Mouse (Mus musculus) kidney, embryonic 16.5 days (tissue): ENCODE measurements around the gene Slc38a2. TPM values are rescaled to one million over a fixed set of nuclear protein-coding genes. Genes with fewer than 3 reads are reported as not detected.

Source experiments
- ATAC-seq: fragments of 200-750 bp; cut with Nextera tagmentation; 2 replicates; pipeline ENCODE4 v1.8.0; 2017; ENCODE audit warnings: moderate TSS enrichment; ENCODE audit not compliant: low FRiP score, low TSS enrichment
- H3K27ac ChIP-seq: fragments of 300-500 bp; sonication (generic); 2 replicates; pipeline ENCODE4 v1.5.1; 2014; ENCODE audit warnings: low read length
- H3K27me3 ChIP-seq: fragments of 300-500 bp; sonication (generic); 2 replicates; pipeline ENCODE4 v1.6.1; 2014; ENCODE audit warnings: low read length, control low read depth, mixed read lengths; ENCODE audit not compliant: insufficient read depth
- H3K36me3 ChIP-seq: fragments of 300-500 bp; sonication (generic); 2 replicates; pipeline ENCODE4 v1.6.1; 2014; ENCODE audit warnings: low read length, control low read depth, mixed read lengths; ENCODE audit not compliant: insufficient read depth
- H3K4me1 ChIP-seq: fragments of 300-500 bp; sonication (generic); 2 replicates; pipeline ENCODE4 v1.6.1; 2014; ENCODE audit warnings: low read length, control low read depth, mixed read lengths; ENCODE audit not compliant: insufficient read depth
- H3K4me2 ChIP-seq: fragments of 300-500 bp; sonication (generic); replicated peaks from 2 replicates; pipeline ENCODE4 v1.6.1; 2014; ENCODE audit warnings: low read depth, low read length
- H3K4me3 ChIP-seq: fragments of 300-500 bp; sonication (generic); 2 replicates; pipeline ENCODE4 v1.5.1; 2014; ENCODE audit warnings: mild to moderate bottlenecking, low read length
- H3K9ac ChIP-seq: fragments of 300-500 bp; sonication (generic); replicated peaks from 2 replicates; pipeline ENCODE4 v1.6.1; 2014; ENCODE audit warnings: low read length
- H3K9me3 ChIP-seq: fragments of 300-500 bp; sonication (generic); 2 replicates; pipeline ENCODE4 v1.6.1; 2016; ENCODE audit warnings: low read length, control low read depth
- WGBS: fragments of 180-500 bp; shearing (Covaris S2); extraction: QIAGEN DNeasy Blood & Tissue Kit; methylation state at CpG from one replicate; pipeline ENCODE4 v1.1.7; 2014; 5-methylcytosine and 5-hydroxymethylcytosine counted together
- polyA plus RNA-seq: library from polyadenylated mRNA; unstranded; fragments of >200 nt; fragmentation: Nextera tagmentation; extraction: Ambion mirVana; gene quantifications from 2 replicates; pipeline ENCODE4 v1.2.1, GENCODE M21; 2015

Slc38a2 gene
- polyA plus RNA-seq, 1 experiment from 2014 or later, result 140 TPM

- WGBS, result 95% methylated on average over 16 of the region's 16 CpGs
- H3K4me3 ChIP-seq, result no peak overlapping the region
These were observed 46.5 kb downstream of the Slc38a2 start for GRCm38 (mm10) chr15:96653011-96653410.

GRCm38 (mm10) chr15:96652531-96652930 lies 47.0 kb downstream of the Slc38a2 start:
- H3K36me3 ChIP-seq, result no peaks in the 10 kb centered on the region
- ATAC-seq, result no peak
- H3K4me3 ChIP-seq, result no peak overlapping the region
- WGBS, result 82% methylated on average over 10 of the region's 10 CpGs
- no peaks in the 10 kb centered on the region for H3K9me3 ChIP-seq
- H3K9ac ChIP-seq, result no peak overlapping the region
- no peak overlapping the region for H3K4me2 ChIP-seq
- no peak overlapping the region for H3K27ac ChIP-seq
- H3K27me3 ChIP-seq, result no peaks in the 10 kb centered on the region
- 0 out of 2 replicates have a peak, but pooled peaks cover 5% of the 10 kb centered on the region for H3K4me1 ChIP-seq

More at GRCm38 (mm10) chr15:96653011-96653410, 46.5 kb downstream of the Slc38a2 start:
- Histone ChIP-seq H3K9me3 (no peaks in the 10 kb centered on the region), H3K27ac (no peak overlapping the region), H3K9ac (no peak overlapping the region), H3K4me2 (no peak overlapping the region), H3K27me3 (no peaks in the 10 kb centered on the region), H3K36me3 (no peaks in the 10 kb centered on the region), H3K4me1 (0 out of 2 replicates have a peak, but pooled peaks cover 5% of the 10 kb centered on the region)
- no peak for ATAC-seq

- WGBS, result 32% methylated on average over 14 of the region's 15 CpGs
- no peak overlapping the region; the same call in 1 of the 2 replicates for H3K4me2 ChIP-seq
These were observed 52.2 kb downstream of the Slc38a2 start for GRCm38 (mm10) chr15:96647376-96647775.

GRCm38 (mm10) chr15:96642436-96643405 lies 56.8 kb downstream of the Slc38a2 start, which contains the start of gene Slc38a1:
TSS of gene Slc38a1 (minus strand) at chr15:96642913.
- peak within 1 kb of the TSS; percentile 98 for H3K27ac ChIP-seq
- H3K4me1 ChIP-seq, result peaks cover 29% of the 10 kb centered on the region
- peak within 1 kb of the TSS; percentile 92 for H3K9ac ChIP-seq
- H3K36me3 ChIP-seq, result no peaks in the 10 kb centered on the region
- WGBS, result under 1% methylated on average over 59 of the region's 70 CpGs
- no peaks in the 10 kb centered on the region for H3K27me3 ChIP-seq
- H3K4me3 ChIP-seq, result peak within 1 kb of the TSS; percentile 71
- H3K9me3 ChIP-seq, result no peaks in the 10 kb centered on the region
- H3K4me2 ChIP-seq, result peak within 1 kb of the TSS; percentile 96
- ATAC-seq, result peak; percentile 69

More at GRCm38 (mm10) chr15:96647376-96647775, 52.2 kb downstream of the Slc38a2 start:
- Histone ChIP-seq H3K4me3 (no peak overlapping the region), H3K36me3 (no peaks in the 10 kb centered on the region), H3K27ac (no peak overlapping the region), H3K9me3 (no peaks in the 10 kb centered on the region), H3K27me3 (no peaks in the 10 kb centered on the region), H3K9ac (no peak overlapping the region), H3K4me1 (peaks cover 6% of the 10 kb centered on the region; the same call in 1 of the 2 replicates)
- ATAC-seq, result no peak

- peak overlapping the region; percentile 71 for H3K4me3 ChIP-seq
- peak; percentile 20 for ATAC-seq
- H3K9me3 ChIP-seq, result no peaks in the 10 kb centered on the region
- H3K27ac ChIP-seq, result peak overlapping the region; percentile 98
- WGBS, result under 1% methylated on average over 31 of the region's 31 CpGs
- peak overlapping the region; percentile 92 for H3K9ac ChIP-seq
- H3K4me2 ChIP-seq, result peak overlapping the region; percentile 96
- peaks cover 27% of the 10 kb centered on the region for H3K4me1 ChIP-seq
- H3K27me3 ChIP-seq, result no peaks in the 10 kb centered on the region
- no peaks in the 10 kb centered on the region for H3K36me3 ChIP-seq
These were observed 57.6 kb downstream of the Slc38a2 start for GRCm38 (mm10) chr15:96641821-96642435.

DNA sequence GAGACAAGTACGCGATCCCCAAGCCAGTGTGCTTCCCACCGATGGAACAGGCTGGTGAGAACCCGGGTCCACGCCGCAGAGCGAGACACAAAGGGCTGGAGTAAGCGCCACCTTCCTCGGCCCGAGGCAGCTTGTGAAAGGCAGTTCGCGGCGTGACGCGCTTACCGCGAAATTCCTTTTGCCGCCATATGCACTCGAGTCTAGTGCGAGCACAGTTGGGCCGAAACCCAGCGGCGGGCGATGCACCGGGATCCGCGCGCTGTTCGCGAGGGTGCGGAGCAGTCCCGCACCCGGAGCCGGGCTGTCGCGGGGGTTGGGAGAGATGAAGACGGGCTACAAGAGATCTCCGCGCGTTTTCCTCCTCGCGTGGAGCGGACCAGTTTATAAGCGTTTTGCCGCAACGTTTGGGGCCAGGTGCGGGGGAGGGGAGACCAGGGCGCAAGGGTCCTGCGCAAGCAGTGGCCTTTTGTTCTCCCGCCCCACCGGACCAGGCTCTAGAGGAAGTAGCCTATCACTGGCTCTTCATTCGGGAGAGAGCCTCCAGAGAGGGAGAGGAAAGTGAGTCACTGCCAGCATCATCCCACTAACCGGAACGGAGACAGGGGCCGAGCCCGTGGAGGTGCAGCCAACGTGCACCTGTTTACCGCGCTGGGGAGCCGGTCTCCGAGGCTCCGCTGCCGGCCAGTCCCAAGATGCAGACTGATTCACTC lies 58.3 kb downstream of the Slc38a2 start:
- Histone ChIP-seq H3K27ac (peak overlapping the region; percentile 98), H3K4me1 (peaks cover 27% of the 10 kb centered on the region), H3K36me3 (peaks cover 4% of the 10 kb centered on the region; the same call in 1 of the 2 replicates), H3K9me3 (no peaks in the 10 kb centered on the region), H3K4me2 (peak overlapping the region; percentile 96), H3K9ac (peak overlapping the region; percentile 92), H3K4me3 (peak overlapping the region; percentile 71), H3K27me3 (no peaks in the 10 kb centered on the region)
- ATAC-seq, result peak; percentile 66
- under 1% methylated on average over 62 of the region's 63 CpGs for WGBS

DNA sequence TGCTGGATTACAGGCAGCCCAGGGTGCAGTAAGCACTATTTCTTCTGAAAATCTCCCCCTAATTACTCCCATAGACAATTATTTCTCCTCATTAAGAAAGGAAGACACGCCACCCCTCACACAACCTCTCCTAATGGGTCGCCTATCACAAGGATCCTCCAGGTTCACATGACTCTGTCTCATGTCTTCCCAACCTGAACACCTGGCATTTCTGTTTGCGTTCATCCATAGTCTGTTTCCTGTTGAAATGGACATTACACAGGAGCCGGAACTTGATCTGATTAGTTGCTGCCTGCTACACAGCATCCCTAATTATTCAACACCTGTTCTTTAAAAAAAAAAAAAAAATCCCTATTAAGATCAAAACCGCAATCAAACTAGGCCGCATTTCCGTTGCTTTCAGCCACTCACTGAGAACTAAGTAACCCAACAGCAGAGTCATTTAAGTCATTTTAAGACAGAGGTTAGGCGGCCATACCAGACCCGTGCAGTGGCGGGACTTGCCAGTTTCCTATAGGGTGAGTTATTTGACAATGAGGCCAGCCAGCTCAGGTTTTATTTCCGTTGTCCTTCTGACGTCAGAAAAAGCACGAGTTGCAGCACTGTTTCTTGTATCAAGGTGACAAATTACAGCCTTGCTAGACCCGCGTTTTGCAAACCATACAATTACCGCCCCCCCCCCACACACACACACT lies 59.1 kb downstream of the Slc38a2 start:
- H3K9me3 ChIP-seq, result peaks cover 4% of the 10 kb centered on the region; the same call in 1 of the 2 replicates
- peak overlapping the region; percentile 96 for H3K4me2 ChIP-seq
- 8% methylated on average over 16 of the region's 16 CpGs for WGBS
- H3K36me3 ChIP-seq, result peaks cover 12% of the 10 kb centered on the region
- ATAC-seq, result no peak
- H3K4me3 ChIP-seq, result peak overlapping the region; percentile 71
- H3K27me3 ChIP-seq, result no peaks in the 10 kb centered on the region
- peak overlapping the region; percentile 98 for H3K27ac ChIP-seq
- H3K4me1 ChIP-seq, result peaks cover 27% of the 10 kb centered on the region
- H3K9ac ChIP-seq, result peak overlapping the region; percentile 92

DNA sequence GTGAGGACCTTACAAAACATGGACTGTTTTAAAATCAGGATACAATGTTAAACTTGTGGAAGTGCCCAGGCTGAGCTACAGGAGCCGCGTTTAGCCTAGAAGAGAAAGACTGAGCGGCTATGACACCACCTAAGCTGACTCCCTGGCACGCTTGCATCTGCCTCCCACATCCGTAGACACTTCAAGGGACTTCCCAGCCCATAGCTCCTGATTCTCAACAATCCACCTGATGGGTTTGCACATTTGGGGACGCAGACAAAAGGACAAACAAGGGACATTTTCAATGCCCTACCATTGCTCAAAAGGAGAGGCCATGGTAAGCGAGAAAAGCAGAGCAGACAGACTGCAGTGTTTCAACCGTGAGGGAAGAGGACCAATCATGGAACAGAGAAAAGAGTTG lies 59.9 kb downstream of the Slc38a2 start:
- Histone ChIP-seq H3K4me3 (peak overlapping the region; percentile 71), H3K4me1 (peaks cover 27% of the 10 kb centered on the region), H3K36me3 (peaks cover 17% of the 10 kb centered on the region), H3K4me2 (peak overlapping the region; percentile 96), H3K9ac (peak overlapping the region; percentile 92), H3K27me3 (no peaks in the 10 kb centered on the region), H3K9me3 (peaks cover 4% of the 10 kb centered on the region; the same call in 1 of the 2 replicates), H3K27ac (no peak overlapping the region)
- 62% methylated on average over 8 of the region's 8 CpGs for WGBS
- ATAC-seq, result no peak

GRCm38 (mm10) chr15:96638656-96639055 lies 60.9 kb downstream of the Slc38a2 start:
- Histone ChIP-seq H3K27me3 (no peaks in the 10 kb centered on the region), H3K4me2 (0 out of 2 replicates have a peak overlapping the region, but pooled peaks have one; percentile 16), H3K9ac (no peak overlapping the region), H3K9me3 (peaks cover 4% of the 10 kb centered on the region; the same call in 1 of the 2 replicates), H3K4me3 (no peak overlapping the region), H3K27ac (no peak overlapping the region), H3K4me1 (peaks cover 26% of the 10 kb centered on the region), H3K36me3 (peaks cover 23% of the 10 kb centered on the region)
- no peak for ATAC-seq
- 65% methylated on average over 2 of the region's 2 CpGs for WGBS
